Mouse (Mus musculus): ENCODE measurements around the gene Fam71a.

GRCm38 (mm10) chr1:191132934-191133333 lies 31.7 kb downstream of the Fam71a start:
- TF ChIP-seq CTCF (IDR thresholded peaks at IDR 0.05; ENCODE audit: insufficient read depth, low read depth, low read length) (no peak), POLR2A (IDR thresholded peaks at IDR 0.05; ENCODE audit: insufficient read depth, low read depth, low read length) (no peak)

Data from olfactory bulb, adult 2 months (tissue).